Mouse (Mus musculus): ENCODE measurements around the gene Gm13278. TPM values are rescaled to one million over a fixed set of nuclear protein-coding genes. Genes with fewer than 3 reads are reported as not detected.
"Not testable (repeated sequence)": the region's sequence is repeated elsewhere in the genome, so short reads cannot be mapped to it uniquely, and the experiment has no call there.

Gm13278 gene
- polyA plus RNA-seq, 1 experiment: not detected

DNA sequence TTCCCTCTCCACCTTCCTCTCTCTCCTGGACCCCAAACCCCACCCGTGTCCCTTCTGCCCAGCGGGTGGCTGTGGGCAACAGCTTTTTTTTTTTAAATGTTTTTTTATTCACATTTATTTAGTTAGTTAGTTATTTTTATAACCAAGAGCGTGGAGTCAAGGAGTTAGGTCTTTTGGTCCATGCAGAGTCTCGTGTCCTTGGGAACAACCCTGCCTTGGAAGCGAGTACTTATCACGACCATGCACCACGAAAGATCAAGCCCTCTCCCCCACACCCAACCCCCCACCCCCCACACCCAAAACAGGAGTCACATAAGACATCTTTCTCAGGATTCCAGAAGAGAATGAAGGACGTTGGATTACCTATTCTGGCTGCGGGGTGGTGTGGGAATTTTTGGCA lies 29.0 kb upstream of the Gm13278 start:
- 68% methylated on average over 9 of the region's 9 CpGs for WGBS
- not testable (repeated sequence) for H3K4me3 ChIP-seq (replicated peaks; ENCODE audit: insufficient read depth, low read depth, low read length); H3K27ac ChIP-seq (ENCODE audit: insufficient read depth, low read length); H3K27me3 ChIP-seq (ENCODE audit: control insufficient read depth, insufficient read depth, low read length); H3K4me1 ChIP-seq (ENCODE audit: control insufficient read depth, insufficient read depth, low read length)
- DNase-seq: peak; percentile 34 to 37

DNA sequence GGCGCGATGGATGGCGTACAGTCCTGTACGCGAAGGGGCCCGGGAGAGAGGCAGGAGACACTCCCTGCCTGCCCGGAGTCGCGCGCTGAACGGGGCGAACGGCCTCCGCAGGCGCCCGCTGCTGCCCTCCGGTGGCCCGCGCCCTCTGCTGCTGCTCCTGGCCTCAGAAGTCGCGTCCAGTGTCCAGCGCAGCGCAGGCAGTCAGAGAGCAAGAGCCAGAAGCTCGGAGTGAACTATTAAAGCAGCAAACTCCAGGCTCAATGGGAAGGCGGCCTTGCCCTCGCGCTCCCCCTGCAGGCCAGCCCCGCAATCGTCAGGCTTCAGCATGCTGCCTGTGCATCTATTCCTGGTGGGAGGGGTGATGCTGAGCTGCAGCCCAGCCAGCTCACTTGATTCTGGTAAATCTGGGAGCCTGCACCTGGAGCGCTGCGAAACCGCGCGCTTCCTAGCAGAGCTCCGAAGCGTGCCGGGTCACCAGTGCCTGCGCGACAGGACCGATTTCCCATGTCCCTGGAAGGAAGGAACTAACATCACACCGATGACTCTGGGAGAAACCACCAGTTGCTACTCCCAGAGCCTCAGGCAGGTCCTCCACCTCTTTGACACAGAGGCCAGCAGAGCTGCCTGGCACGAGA lies 27.8 kb upstream of the Gm13278 start:
- TF ChIP-seq CTCF (IDR thresholded peaks at IDR 0.05; ENCODE audit: borderline replicate concordance, insufficient read depth, low read depth, low read length): peak; percentile 33; the same call in 1 of the 2 replicates
- H3K27me3 ChIP-seq (ENCODE audit: control insufficient read depth, insufficient read depth, low read length); H3K4me1 ChIP-seq (ENCODE audit: control insufficient read depth, insufficient read depth, low read length); H3K27ac ChIP-seq (ENCODE audit: insufficient read depth, low read length); H3K4me3 ChIP-seq (replicated peaks; ENCODE audit: insufficient read depth, low read depth, low read length): not testable (repeated sequence)
- WGBS: 3% methylated on average over 40 of the region's 42 CpGs
- DNase-seq: peak; percentile 60 to 73

- not testable (repeated sequence) for H3K4me1 ChIP-seq (ENCODE audit: control insufficient read depth, insufficient read depth, low read length); H3K27ac ChIP-seq (ENCODE audit: insufficient read depth, low read length); DNase-seq; H3K4me3 ChIP-seq (replicated peaks; ENCODE audit: insufficient read depth, low read depth, low read length); H3K27me3 ChIP-seq (ENCODE audit: control insufficient read depth, insufficient read depth, low read length)
- no CpG with 5 or more reads among the region's 32 CpGs for WGBS
Observed at GRCm38 (mm10) chr4:88773534-88773933, 17.8 kb upstream of the Gm13278 start, which contains the start of gene Gm13290. Gene Gm13290, plus strand, starts transcription at chr4:88773834.

DNA sequence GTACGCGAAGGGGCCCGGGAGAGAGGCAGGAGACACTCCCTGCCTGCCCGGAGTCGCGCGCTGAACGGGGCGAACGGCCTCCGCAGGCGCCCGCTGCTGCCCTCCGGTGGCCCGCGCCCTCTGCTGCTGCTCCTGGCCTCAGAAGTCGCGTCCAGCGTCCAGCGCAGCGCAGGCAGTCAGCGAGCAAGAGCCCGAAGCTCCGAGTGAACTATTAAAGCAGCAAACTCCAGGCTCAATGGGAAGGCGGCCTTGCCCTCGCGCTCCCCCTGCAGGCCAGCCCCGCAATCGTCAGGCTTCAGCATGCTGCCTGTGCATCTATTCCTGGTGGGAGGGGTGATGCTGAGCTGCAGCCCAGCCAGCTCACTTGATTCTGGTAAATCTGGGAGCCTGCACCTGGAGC lies 14.7 kb upstream of the Gm13278 start, which contains the start of gene Gm13289:
Gene Gm13289, plus strand, starts transcription at position 301 of the 400 bp plus-strand sequence.
- not testable (repeated sequence) for H3K4me1 ChIP-seq (ENCODE audit: control insufficient read depth, insufficient read depth, low read length); H3K27me3 ChIP-seq (ENCODE audit: control insufficient read depth, insufficient read depth, low read length); H3K27ac ChIP-seq (ENCODE audit: insufficient read depth, low read length); DNase-seq; H3K4me3 ChIP-seq (replicated peaks; ENCODE audit: insufficient read depth, low read depth, low read length)
- no CpG with 5 or more reads among the region's 29 CpGs for WGBS

- H3K4me3 ChIP-seq (replicated peaks; ENCODE audit: insufficient read depth, low read depth, low read length); H3K27ac ChIP-seq (ENCODE audit: insufficient read depth, low read length); H3K4me1 ChIP-seq (ENCODE audit: control insufficient read depth, insufficient read depth, low read length); DNase-seq; H3K27me3 ChIP-seq (ENCODE audit: control insufficient read depth, insufficient read depth, low read length): not testable (repeated sequence)
- no CpG with 5 or more reads among the region's 29 CpGs for WGBS
Observed at GRCm38 (mm10) chr4:88779550-88779949, 11.8 kb upstream of the Gm13278 start, which contains the start of gene Gm13272. Gene Gm13272, plus strand, starts transcription at chr4:88779850.

GRCm38 (mm10) chr4:88780320-88780719 lies 11.0 kb upstream of the Gm13278 start:
- not testable (repeated sequence) for H3K27me3 ChIP-seq (ENCODE audit: control insufficient read depth, insufficient read depth, low read length); H3K4me3 ChIP-seq (replicated peaks; ENCODE audit: insufficient read depth, low read depth, low read length); DNase-seq; H3K27ac ChIP-seq (ENCODE audit: insufficient read depth, low read length); H3K4me1 ChIP-seq (ENCODE audit: control insufficient read depth, insufficient read depth, low read length)
- 49% methylated on average over 16 of the region's 18 CpGs for whole genome bisulfite sequencing

GRCm38 (mm10) chr4:88781831-88782230 lies 9.5 kb upstream of the Gm13278 start, which contains the start of gene Ifnz:
Gene Ifnz, plus strand, starts transcription at chr4:88782131.
- WGBS: 19% methylated on average over 4 of the region's 7 CpGs
- not testable (repeated sequence) for H3K27ac ChIP-seq (ENCODE audit: insufficient read depth, low read length); H3K27me3 ChIP-seq (ENCODE audit: control insufficient read depth, insufficient read depth, low read length); H3K4me1 ChIP-seq (ENCODE audit: control insufficient read depth, insufficient read depth, low read length); H3K4me3 ChIP-seq (replicated peaks; ENCODE audit: insufficient read depth, low read depth, low read length); DNase-seq

DNA sequence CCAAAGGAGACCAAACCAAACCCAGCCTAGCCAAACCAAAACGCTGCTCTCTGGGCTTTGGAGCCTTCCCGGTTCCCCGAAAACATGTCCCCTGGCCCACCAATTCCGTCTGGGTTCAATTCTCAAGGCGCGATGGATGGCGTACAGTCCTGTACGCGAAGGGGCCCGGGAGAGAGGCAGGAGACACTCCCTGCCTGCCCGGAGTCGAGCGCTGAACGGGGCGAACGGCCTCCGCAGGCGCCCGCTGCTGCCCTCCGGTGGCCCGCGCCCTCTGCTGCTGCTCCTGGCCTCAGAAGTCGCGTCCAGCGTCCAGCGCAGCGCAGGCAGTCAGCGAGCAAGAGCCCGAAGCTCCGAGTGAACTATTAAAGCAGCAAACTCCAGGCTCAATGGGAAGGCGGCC lies 9.0 kb upstream of the Gm13278 start:
- not testable (repeated sequence) for DNase-seq; H3K4me3 ChIP-seq (replicated peaks; ENCODE audit: insufficient read depth, low read depth, low read length); H3K27me3 ChIP-seq (ENCODE audit: control insufficient read depth, insufficient read depth, low read length); H3K4me1 ChIP-seq (ENCODE audit: control insufficient read depth, insufficient read depth, low read length); H3K27ac ChIP-seq (ENCODE audit: insufficient read depth, low read length)
- WGBS: under 1% methylated on average over 16 of the region's 31 CpGs

DNA sequence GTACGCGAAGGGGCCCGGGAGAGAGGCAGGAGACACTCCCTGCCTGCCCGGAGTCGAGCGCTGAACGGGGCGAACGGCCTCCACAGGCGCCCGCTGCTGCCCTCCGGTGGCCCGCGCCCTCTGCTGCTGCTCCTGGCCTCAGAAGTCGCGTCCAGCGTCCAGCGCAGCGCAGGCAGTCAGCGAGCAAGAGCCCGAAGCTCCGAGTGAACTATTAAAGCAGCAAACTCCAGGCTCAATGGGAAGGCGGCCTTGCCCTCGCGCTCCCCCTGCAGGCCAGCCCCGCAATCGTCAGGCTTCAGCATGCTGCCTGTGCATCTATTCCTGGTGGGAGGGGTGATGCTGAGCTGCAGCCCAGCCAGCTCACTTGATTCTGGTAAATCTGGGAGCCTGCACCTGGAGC lies 5.9 kb upstream of the Gm13278 start, which contains the start of gene Gm13276:
Gene Gm13276, plus strand, starts transcription at position 301 of the 400 bp plus-strand sequence.
- DNase-seq; H3K27ac ChIP-seq (ENCODE audit: insufficient read depth, low read length); H3K27me3 ChIP-seq (ENCODE audit: control insufficient read depth, insufficient read depth, low read length); H3K4me1 ChIP-seq (ENCODE audit: control insufficient read depth, insufficient read depth, low read length); H3K4me3 ChIP-seq (replicated peaks; ENCODE audit: insufficient read depth, low read depth, low read length): not testable (repeated sequence)
- WGBS: no CpG with 5 or more reads among the region's 27 CpGs
